Mouse (Mus musculus): ENCODE results near the gene Gm4981.
A peak's percentile ranks its signal among the peaks of the same experiment; 100 is the strongest.
"Not testable (repeated sequence)": the region's sequence is repeated elsewhere in the genome, so short reads cannot be mapped to it uniquely, and the experiment has no call there.

Gene Gm4981

DNA sequence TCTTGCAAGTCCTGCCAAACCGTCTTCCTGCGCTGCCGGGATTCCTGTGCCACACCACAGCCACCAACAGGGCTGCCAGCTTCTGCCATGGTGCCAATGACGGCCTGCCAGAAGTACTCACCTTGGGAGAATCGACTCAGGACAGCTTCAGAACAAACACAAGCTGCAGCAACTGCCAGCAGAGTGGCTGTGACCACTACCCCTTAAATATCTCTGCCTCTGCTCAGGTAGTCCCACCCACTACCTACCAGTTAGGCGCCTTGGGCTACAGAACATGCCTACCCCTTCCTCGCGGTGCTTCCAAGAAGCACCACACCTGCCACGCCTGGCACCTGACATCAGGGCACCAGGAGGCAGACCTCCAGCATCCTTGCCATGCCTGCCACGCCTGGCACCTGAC, at the start of gene Gm4981:
Gene Gm4981 (minus strand): TSS at position 89 of the 400 bp plus-strand sequence.
- DNase-seq (ENCODE audit: low read depth, low spot score), result no peak

DNA sequence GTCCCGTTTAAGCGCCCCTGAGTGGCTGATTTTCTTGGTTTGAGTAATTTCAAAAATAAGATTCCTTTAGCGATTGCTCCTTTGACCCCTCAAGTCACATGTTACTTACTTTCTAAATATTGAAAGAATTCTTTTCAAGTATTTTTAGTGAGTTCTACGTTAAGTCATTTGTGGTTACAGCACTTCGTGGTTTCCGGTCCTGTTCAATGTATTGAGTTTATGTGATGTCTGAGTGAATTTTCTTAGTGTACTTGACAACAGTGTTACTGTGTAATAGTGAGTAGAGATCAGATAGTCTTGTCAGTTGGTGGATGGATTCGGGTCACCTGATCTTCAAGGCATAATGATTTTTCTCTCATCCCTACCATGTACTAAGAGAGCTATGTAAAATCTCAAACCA, 45.7 kb upstream of the Gm4981 start:
- no peak for DNase-seq (ENCODE audit: low read depth, low spot score)

DNA sequence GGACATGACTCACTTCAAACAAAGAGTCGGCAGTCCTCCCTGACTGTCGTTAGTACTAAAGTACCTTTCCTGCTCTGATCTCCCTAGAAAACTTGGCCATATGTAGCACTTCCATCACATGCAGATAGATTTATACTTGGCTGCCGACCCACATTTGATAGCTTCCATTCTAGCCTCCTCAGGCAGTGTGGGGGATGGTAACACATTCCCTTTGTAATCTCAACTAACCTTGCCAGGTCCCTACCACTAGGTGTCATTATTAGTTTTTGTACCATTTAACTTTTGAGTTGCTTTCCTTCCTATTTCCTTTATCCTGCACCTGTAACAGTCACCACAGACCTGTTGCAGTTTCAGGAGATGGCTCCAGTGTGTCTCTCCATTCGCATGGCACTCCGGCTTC, 22.0 kb upstream of the Gm4981 start:
- peak; percentile 21 for DNase-seq (ENCODE audit: low read depth, low spot score)

GRCm38 (mm10) chr10:58255954-58256353, 19.5 kb upstream of the Gm4981 start:
- peak; percentile 31 for DNase-seq (ENCODE audit: low read depth, low spot score)

- DNase-seq (ENCODE audit: low read depth, low spot score), result peak; percentile 99
Observed at GRCm38 (mm10) chr10:58255213-58255892, 18.9 kb upstream of the Gm4981 start, which contains the start of gene Gcc2. Gene Gcc2, plus strand, starts transcription at chr10:58255497.

- DNase-seq (ENCODE audit: low read depth, low spot score), result peak; percentile 45
Observed at GRCm38 (mm10) chr10:58254635-58255175, 18.2 kb upstream of the Gm4981 start.

GRCm38 (mm10) chr10:58249535-58249934, 13.0 kb upstream of the Gm4981 start:
- no peak for DNase-seq (ENCODE audit: low read depth, low spot score)

- not testable (repeated sequence) for DNase-seq (ENCODE audit: low read depth, low spot score)
Observed at GRCm38 (mm10) chr10:58238984-58239740, 2.7 kb upstream of the Gm4981 start.

GRCm38 (mm10) chr10:58234985-58235384, 1.5 kb downstream of the Gm4981 start:
- not testable (repeated sequence) for DNase-seq (ENCODE audit: low read depth, low spot score)

GRCm38 (mm10) chr10:58233740-58234121, 2.8 kb downstream of the Gm4981 start:
- not testable (repeated sequence) for DNase-seq (ENCODE audit: low read depth, low spot score)

DNA sequence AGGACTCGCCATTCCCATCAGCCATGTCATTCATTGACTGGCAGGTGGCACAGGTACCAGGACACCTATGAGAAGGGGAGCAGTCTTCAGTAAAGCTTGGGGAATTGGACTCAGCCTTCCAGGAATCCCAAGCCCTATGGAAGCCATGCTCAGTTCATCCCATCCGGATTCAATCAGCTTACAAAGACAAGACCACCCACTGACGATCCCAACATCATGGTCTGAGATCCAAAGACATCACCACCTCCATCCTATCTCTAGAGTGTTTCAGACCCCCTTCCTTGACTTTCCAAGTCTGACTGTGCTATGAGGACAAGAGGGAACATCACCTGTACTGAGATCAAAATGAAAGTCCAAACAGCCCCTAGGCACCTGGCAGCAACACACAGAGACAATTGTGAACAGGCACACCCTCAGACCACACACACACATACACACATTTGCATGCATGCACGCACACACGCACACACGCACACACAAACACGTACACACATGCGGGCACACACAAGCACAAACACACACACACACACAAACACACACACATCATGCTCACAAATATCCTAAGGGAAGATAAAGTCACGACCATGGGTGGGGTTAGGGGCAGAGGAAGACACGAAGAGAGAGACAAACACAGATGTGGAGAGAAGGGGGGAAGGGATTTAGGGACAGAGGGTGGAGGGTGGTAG, 3.3 kb downstream of the Gm4981 start:
- not testable (repeated sequence) for DNase-seq (ENCODE audit: low read depth, low spot score)

DNA sequence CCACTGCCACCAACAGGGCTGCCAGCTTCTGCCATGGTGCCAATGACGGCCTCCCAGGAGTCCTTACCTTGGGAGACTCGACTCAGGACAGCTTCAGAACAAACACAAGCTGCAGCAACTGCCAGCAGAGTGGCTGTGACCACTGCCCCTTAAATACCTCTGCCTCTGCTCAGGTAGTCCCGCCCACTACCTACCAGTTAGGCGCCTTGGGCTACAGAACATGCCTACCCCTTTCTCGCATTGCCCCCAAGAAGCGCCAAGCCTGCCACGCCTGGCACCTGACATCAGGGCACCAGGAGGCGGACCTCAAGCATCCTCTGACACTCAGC, 3.9 kb downstream of the Gm4981 start, which contains the start of gene Duxf3:
Gene Duxf3 (minus strand): TSS at position 35 of the 329 bp plus-strand sequence.
- DNase-seq (ENCODE audit: low read depth, low spot score), result not testable (repeated sequence)

GRCm38 (mm10) chr10:58231779-58232640, 4.5 kb downstream of the Gm4981 start:
- not testable (repeated sequence) for DNase-seq (ENCODE audit: low read depth, low spot score)

DNA sequence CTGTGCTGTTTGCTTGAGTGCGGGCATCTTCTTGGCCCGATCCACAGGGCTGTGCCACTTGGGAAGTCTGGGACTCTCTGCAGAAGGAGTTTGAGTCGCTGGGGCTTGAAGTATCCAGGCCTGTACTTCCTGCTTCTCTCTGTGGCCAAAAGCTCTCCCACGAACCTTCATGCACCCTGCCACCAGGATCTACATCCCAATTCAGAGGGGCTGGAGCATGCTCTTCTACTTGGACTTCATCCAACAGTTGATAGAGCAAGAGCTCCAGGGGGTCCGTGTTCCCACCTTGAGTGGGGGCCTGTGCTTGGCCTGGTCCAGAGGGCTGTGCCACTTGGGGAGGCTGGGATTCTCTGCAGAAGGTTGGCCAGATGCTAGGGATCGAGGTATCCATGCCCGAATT, 5.4 kb downstream of the Gm4981 start:
- not testable (repeated sequence) for DNase-seq (ENCODE audit: low read depth, low spot score)

DNA sequence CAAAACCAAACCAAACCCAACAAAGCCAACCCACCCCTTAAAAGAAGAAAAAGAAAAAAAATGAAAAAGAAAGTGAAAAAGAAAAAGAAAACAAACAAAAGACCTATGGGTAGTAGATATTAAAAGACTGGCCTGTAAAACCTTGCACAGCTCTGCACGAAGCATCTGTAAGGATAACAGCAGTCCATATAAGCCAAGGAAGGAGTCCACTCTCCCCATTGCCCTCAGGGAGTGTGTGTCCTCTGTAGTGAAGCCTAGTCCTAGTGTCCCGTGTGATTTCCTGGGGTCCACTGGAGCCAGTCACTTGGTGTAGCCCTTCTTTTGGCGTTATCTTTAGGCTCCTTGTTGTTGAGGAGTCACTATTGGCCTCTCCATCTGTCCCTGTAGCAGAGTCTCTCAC, 6.5 kb downstream of the Gm4981 start:
- not testable (repeated sequence) for DNase-seq (ENCODE audit: low read depth, low spot score)

GRCm38 (mm10) chr10:58227798-58228197, 8.7 kb downstream of the Gm4981 start:
- not testable (repeated sequence) for DNase-seq (ENCODE audit: low read depth, low spot score)

GRCm38 (mm10) chr10:58226357-58226756, 10.1 kb downstream of the Gm4981 start:
- not testable (repeated sequence) for DNase-seq (ENCODE audit: low read depth, low spot score)

DNA sequence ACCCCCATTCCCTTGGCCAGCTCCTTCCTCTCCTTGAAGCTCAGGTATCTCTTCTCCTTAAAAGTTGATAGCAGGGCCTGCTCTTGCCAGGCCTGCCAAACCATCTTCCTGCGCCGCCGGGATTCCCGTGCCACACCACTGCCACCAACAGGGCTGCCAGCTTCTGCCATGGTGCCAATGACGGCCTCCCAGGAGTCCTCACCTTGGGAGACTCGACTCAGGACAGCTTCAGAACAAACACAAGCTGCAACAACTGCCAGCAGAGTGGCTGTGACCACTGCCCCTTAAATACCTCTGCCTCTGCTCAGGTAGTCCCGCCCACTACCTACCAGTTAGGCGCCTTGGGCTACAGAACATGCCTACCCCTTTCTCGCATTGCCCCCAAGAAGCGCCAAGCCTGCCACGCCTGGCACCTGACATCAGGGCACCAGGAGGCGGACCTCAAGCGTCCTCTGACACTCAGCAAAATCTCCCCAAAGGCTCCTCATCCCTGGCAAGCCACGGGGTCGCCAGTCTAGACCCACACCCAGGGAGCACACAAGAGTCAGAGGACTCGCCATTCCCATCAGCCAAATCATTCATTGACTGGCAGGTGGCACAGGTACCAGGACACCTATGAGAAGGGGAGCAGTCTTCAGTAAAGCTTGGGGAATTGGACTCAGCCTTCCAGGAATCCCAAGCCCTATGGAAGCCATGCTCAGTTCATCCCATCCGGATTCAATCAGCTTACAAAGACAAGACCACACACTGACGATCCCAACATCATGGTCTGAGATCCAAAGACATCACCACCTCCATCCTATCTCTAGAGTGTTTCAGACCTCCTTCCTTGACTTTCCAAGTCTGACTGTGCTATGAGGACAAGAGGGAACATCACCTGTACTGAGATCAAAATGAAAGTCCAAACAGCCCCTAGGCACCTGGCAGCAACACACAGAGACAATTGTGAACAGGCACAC, 11.4 kb downstream of the Gm4981 start, which contains the start of gene AW822073:
Gene AW822073 (minus strand): TSS at position 104 of the 959 bp plus-strand sequence.
- DNase-seq (ENCODE audit: low read depth, low spot score), result not testable (repeated sequence)

GRCm38 (mm10) chr10:58223972-58224805, 12.3 kb downstream of the Gm4981 start:
- peak; percentile 3 for DNase-seq (ENCODE audit: low read depth, low spot score)
